Mouse (Mus musculus): ENCODE results near the gene Naa60. TPM values are rescaled to one million over a fixed set of nuclear protein-coding genes. Genes with fewer than 3 reads are reported as not detected.
A peak's percentile ranks its signal among the peaks of the same experiment; 100 is the strongest.

Gene Naa60
- polyA plus RNA-seq, 1 experiment from 2014 or later = 59.0 TPM

DNA sequence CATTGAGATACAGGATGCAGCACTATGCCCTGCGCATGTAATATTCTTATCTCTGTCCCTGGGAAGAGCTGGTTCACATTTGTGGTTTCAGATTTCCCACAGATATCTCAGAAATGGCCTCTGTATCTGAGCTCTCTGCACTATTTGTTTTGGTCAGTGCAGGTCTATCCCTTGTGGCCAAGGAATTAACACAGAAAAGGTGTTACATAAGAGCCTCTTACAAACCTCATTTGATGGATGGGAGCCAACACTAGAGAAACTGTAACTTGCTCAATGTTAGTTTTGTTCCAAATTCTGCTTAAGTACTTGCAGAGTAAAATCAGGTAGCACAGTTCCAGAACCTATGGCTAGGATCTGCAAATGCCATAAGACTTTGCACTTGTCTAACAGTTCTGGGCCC, 61.9 kb downstream of the Naa60 start:
- no peak overlapping the region for H3K27ac ChIP-seq (ENCODE audit: low read depth)
- H3K36me3 ChIP-seq (ENCODE audit: insufficient read depth) = peaks cover 58% of the 10 kb centered on the region; the same call in 1 of the 2 replicates
- no peak overlapping the region for H3K9ac ChIP-seq
- no peaks in the 10 kb centered on the region for H3K27me3 ChIP-seq (ENCODE audit: insufficient read depth, low read length)
- H3K4me2 ChIP-seq = no peak overlapping the region
- no peak overlapping the region for H3K4me3 ChIP-seq (ENCODE audit: low read depth, low read length)
- ATAC-seq (ENCODE audit: insufficient read depth) = no peak
- WGBS = 86% methylated on average over 1 of the region's 1 CpGs
- no peak for TF ChIP-seq CTCF (IDR thresholded peaks at IDR 0.05; ENCODE audit: low read depth)
- H3K9me3 ChIP-seq (ENCODE audit: low read depth, low read length) = no peaks in the 10 kb centered on the region
- no peaks in the 10 kb centered on the region for H3K4me1 ChIP-seq (ENCODE audit: insufficient read depth)
- DNase-seq = peak; percentile 6

DNA sequence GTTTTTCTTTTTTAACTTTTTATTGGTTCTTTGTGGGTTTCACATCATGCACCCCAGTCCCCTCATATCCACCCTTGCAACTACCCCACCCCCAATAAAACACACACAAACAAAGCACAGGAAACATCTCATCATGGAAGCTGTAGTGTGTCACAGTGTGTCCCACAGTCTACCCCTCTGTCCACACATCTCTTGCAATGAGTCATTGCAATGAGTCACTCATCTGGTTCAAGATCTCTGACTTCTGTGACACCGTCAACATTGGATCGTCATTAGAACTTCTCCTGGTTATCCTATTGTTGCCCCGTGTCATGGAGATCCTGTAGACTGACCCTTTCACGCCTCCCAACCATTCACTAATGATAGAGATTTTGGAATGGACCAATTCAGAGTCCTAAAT, 62.5 kb downstream of the Naa60 start:
- no peak for ATAC-seq (ENCODE audit: insufficient read depth)
- no peak overlapping the region for H3K27ac ChIP-seq (ENCODE audit: low read depth)
- no peak overlapping the region for H3K9ac ChIP-seq
- no peaks in the 10 kb centered on the region for H3K4me1 ChIP-seq (ENCODE audit: insufficient read depth)
- H3K27me3 ChIP-seq (ENCODE audit: insufficient read depth, low read length) = no peaks in the 10 kb centered on the region
- no peak overlapping the region for H3K4me3 ChIP-seq (ENCODE audit: low read depth, low read length)
- WGBS = 90% methylated on average over 4 of the region's 4 CpGs
- TF ChIP-seq CTCF (IDR thresholded peaks at IDR 0.05; ENCODE audit: low read depth) = no peak
- no peak for DNase-seq
- H3K9me3 ChIP-seq (ENCODE audit: low read depth, low read length) = no peaks in the 10 kb centered on the region
- peaks cover 59% of the 10 kb centered on the region; the same call in 1 of the 2 replicates for H3K36me3 ChIP-seq (ENCODE audit: insufficient read depth)
- H3K4me2 ChIP-seq = no peak overlapping the region

- ATAC-seq (ENCODE audit: insufficient read depth) (no peak), DNase-seq (no peak)
- Histone ChIP-seq H3K4me1 (ENCODE audit: insufficient read depth) (no peaks in the 10 kb centered on the region), H3K4me2 (no peak overlapping the region), H3K36me3 (ENCODE audit: insufficient read depth) (no peaks in the 10 kb centered on the region), H3K27me3 (ENCODE audit: insufficient read depth, low read length) (no peaks in the 10 kb centered on the region), H3K9ac (no peak overlapping the region), H3K27ac (ENCODE audit: low read depth) (no peak overlapping the region), H3K4me3 (ENCODE audit: low read depth, low read length) (no peak overlapping the region), H3K9me3 (ENCODE audit: low read depth, low read length) (no peaks in the 10 kb centered on the region)
- no peak for TF ChIP-seq CTCF (IDR thresholded peaks at IDR 0.05; ENCODE audit: low read depth)
- 70% methylated on average over 1 of the region's 1 CpGs for WGBS
These were observed 79.0 kb downstream of the Naa60 start for GRCm38 (mm10) chr16:3951141-3951540.

Small RNA genes lying within 50 kb of the gene (microRNA-seq; reads per million reads assigned to microRNA genes)
- not detected for gene Gm23493 (ENCODE audit: borderline number of aligned reads)

Other genes with a start within 250 kb of the Naa60 start
- gene Mefv, start 154.3 kb upstream of the Naa60 start, polyA plus RNA-seq (2014; fragmentation: Nextera tagmentation; extraction: Ambion mirVana) = not detected in 2 replicates
- 27.1 and 30.6 TPM in 2 replicates for gene Zfp263, start 128.3 kb upstream of the Naa60 start, polyA plus RNA-seq (2014; fragmentation: Nextera tagmentation; extraction: Ambion mirVana)
- gene Olfr15, start 41.5 kb upstream of the Naa60 start, polyA plus RNA-seq (2014; fragmentation: Nextera tagmentation; extraction: Ambion mirVana) = not detected in 2 replicates
- gene Zfp174, start 25.1 kb upstream of the Naa60 start, polyA plus RNA-seq (2014; fragmentation: Nextera tagmentation; extraction: Ambion mirVana) = 1.1 and 1.2 TPM in 2 replicates
- 6.2 and 6.5 TPM in 2 replicates for gene Zfp597, start 12.2 kb downstream of the Naa60 start, polyA plus RNA-seq (2014; fragmentation: Nextera tagmentation; extraction: Ambion mirVana)
- gene Gm20695, start 12.3 kb downstream of the Naa60 start, polyA plus RNA-seq (2014; fragmentation: Nextera tagmentation; extraction: Ambion mirVana) = 2.3 and 2.4 TPM in 2 replicates
- 5.8 and 7.2 TPM in 2 replicates for gene 1700037C18Rik, start 36.3 kb downstream of the Naa60 start, polyA plus RNA-seq (2014; fragmentation: Nextera tagmentation; extraction: Ambion mirVana)
- gene Cluap1, start 36.4 kb downstream of the Naa60 start, polyA plus RNA-seq (2014; fragmentation: Nextera tagmentation; extraction: Ambion mirVana) = 21.1 and 23.1 TPM in 2 replicates
- 1.6 and 2.0 TPM in 2 replicates for gene Nlrc3, start 104.3 kb downstream of the Naa60 start, polyA plus RNA-seq (2014; fragmentation: Nextera tagmentation; extraction: Ambion mirVana)
- 27.0 and 27.8 TPM in 2 replicates for gene Slx4, start 131.4 kb downstream of the Naa60 start, polyA plus RNA-seq (2014; fragmentation: Nextera tagmentation; extraction: Ambion mirVana)
- 4.4 and 4.9 TPM in 2 replicates for gene Dnase1, start 164.6 kb downstream of the Naa60 start, polyA plus RNA-seq (2014; fragmentation: Nextera tagmentation; extraction: Ambion mirVana)
- 94.1 and 97.2 TPM in 2 replicates for gene Trap1, start 205.5 kb downstream of the Naa60 start, polyA plus RNA-seq (2014; fragmentation: Nextera tagmentation; extraction: Ambion mirVana)

Measured in lung, embryonic 14.5 days (tissue).